Mouse (Mus musculus) forebrain, embryonic 14.5 days (tissue): Measurements from ENCODE around the gene Myh9. TPM values are rescaled to one million over a fixed set of nuclear protein-coding genes. Genes with fewer than 3 reads are reported as not detected.
A peak's percentile ranks its signal among the peaks of the same experiment; 100 is the strongest.

Source experiments
- ATAC-seq: fragments of 200-750 bp; cut with Nextera tagmentation; 2 replicates; pipeline ENCODE4 v1.8.0; 2017; ENCODE audit warnings: mild to moderate bottlenecking, moderate library complexity
- DNase-seq: peaks from one replicate; pipeline ENCODE4 v3.0.0-alpha.2; 2015; ENCODE audit warnings: low spot score
- H3K27ac ChIP-seq: fragments of 300-500 bp; sonication (generic); 2 replicates; pipeline ENCODE4 v1.5.1; 2014; ENCODE audit warnings: low read depth, mild to moderate bottlenecking, control low read depth, low read length, moderate library complexity
- H3K27me3 ChIP-seq: fragments of 300-500 bp; sonication (generic); replicated peaks from 2 replicates; pipeline ENCODE4 v1.6.1; 2014; ENCODE audit warnings: low read length, control low read depth, mixed read lengths; ENCODE audit not compliant: control insufficient read depth, insufficient read depth
- H3K36me3 ChIP-seq: fragments of 300-500 bp; sonication (generic); 2 replicates; pipeline ENCODE4 v1.6.1; 2014; ENCODE audit warnings: low read length, control low read depth; ENCODE audit not compliant: control insufficient read depth, insufficient read depth
- H3K4me1 ChIP-seq: fragments of 300-500 bp; sonication (generic); 2 replicates; pipeline ENCODE4 v1.6.1; 2014; ENCODE audit warnings: antibody characterized with exemption, low read length, control low read depth; ENCODE audit not compliant: control insufficient read depth, insufficient read depth
- H3K4me2 ChIP-seq: fragments of 300-500 bp; sonication (generic); 2 replicates; pipeline ENCODE4 v1.6.1; 2014; ENCODE audit warnings: mild to moderate bottlenecking, control low read depth, low read length
- H3K4me3 ChIP-seq: fragments of 300-500 bp; sonication (generic); 2 replicates; pipeline ENCODE4 v1.5.1; 2014; ENCODE audit warnings: low read depth, low read length, control low read depth
- H3K9ac ChIP-seq: fragments of 300-500 bp; sonication (generic); 2 replicates; pipeline ENCODE4 v1.6.1; 2014; ENCODE audit warnings: mild to moderate bottlenecking, low read length, control low read depth, moderate library complexity
- H3K9me3 ChIP-seq: fragments of 300-500 bp; sonication (generic); replicated peaks from 2 replicates; pipeline ENCODE4 v1.6.1; 2016; ENCODE audit warnings: low read length, control low read depth, mixed read lengths; ENCODE audit not compliant: control insufficient read depth
- WGBS: fragments of 180-500 bp; shearing (Covaris S2); extraction: QIAGEN DNeasy Blood & Tissue Kit; methylation state at CpG from one replicate; pipeline ENCODE4 v1.1.7; 2014; 5-methylcytosine and 5-hydroxymethylcytosine counted together
- polyA plus RNA-seq: library from polyadenylated mRNA; unstranded; fragments of >200 nt; fragmentation: Nextera tagmentation; extraction: Ambion mirVana; gene quantifications from 2 replicates; pipeline ENCODE4 v1.2.1, GENCODE M21; 2014

The Myh9 gene
- polyA plus RNA-seq, 1 experiment from 2014 or later, result 10.8 TPM

- H3K36me3 ChIP-seq, result no peaks in the 10 kb centered on the region
- ATAC-seq (no peak), DNase-seq (no peak)
- no peak overlapping the region for H3K4me3 ChIP-seq
- peaks cover 6% of the 10 kb centered on the region; the same call in 1 of the 2 replicates for H3K4me1 ChIP-seq
- no peak overlapping the region for H3K27ac ChIP-seq
- no peak overlapping the region for H3K4me2 ChIP-seq
- no peaks in the 10 kb centered on the region for H3K27me3 ChIP-seq
- 80% methylated on average over 3 of the region's 3 CpGs for WGBS
- H3K9me3 ChIP-seq, result no peaks in the 10 kb centered on the region
- no peak overlapping the region for H3K9ac ChIP-seq
Measured at GRCm38 (mm10) chr15:77820480-77821163, 21.4 kb downstream of the Myh9 start.

GRCm38 (mm10) chr15:77819894-77820387, 22.0 kb downstream of the Myh9 start:
- Histone ChIP-seq H3K4me3 (no peak overlapping the region), H3K9ac (0 out of 2 replicates have a peak overlapping the region, but pooled peaks have one; percentile 3), H3K36me3 (no peaks in the 10 kb centered on the region), H3K27ac (no peak overlapping the region), H3K4me2 (no peak overlapping the region), H3K27me3 (no peaks in the 10 kb centered on the region), H3K4me1 (peaks cover 9% of the 10 kb centered on the region; the same call in 1 of the 2 replicates), H3K9me3 (no peaks in the 10 kb centered on the region)
- no peak for ATAC-seq
- DNase-seq, result no peak
- WGBS, result 69% methylated on average over 10 of the region's 10 CpGs

DNA sequence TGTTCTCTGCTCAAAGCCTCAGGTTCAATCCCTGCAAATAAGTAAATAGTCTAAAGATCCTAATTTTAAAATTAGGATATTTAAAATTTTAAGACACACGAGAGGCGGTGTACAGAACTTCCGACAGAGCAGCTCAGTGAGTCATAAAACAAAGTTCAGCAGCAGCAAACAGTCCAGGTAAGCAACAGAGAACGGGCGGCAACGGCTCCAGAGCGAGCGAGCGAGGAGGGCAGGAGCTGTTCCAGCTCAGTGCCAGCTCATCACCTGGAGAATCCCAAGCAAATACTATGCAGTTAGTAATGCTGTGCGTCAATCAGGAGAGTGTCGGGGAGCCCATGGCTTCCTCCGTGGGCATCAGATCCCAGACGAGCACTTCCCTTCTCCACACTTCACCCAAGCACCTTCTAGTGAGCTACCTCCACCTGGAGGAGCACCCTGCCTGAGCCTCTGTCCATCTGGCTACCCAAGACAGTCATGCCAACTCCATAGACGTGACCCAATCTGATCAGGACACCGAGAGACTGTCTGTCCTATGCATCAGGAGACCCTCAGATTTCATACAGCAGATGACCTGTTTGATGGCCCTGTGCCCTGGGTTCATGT, 23.3 kb downstream of the Myh9 start:
- no peaks in the 10 kb centered on the region for H3K27me3 ChIP-seq
- WGBS, result 85% methylated on average over 15 of the region's 15 CpGs
- no peak overlapping the region for H3K4me3 ChIP-seq
- no peak overlapping the region for H3K4me2 ChIP-seq
- no peaks in the 10 kb centered on the region for H3K9me3 ChIP-seq
- no peak overlapping the region for H3K9ac ChIP-seq
- H3K36me3 ChIP-seq, result no peaks in the 10 kb centered on the region
- peaks cover 9% of the 10 kb centered on the region; the same call in 1 of the 2 replicates for H3K4me1 ChIP-seq
- DNase-seq, result no peak
- ATAC-seq, result no peak
- H3K27ac ChIP-seq, result no peak overlapping the region

GRCm38 (mm10) chr15:77817417-77817816, 24.6 kb downstream of the Myh9 start:
- Histone ChIP-seq H3K9ac (peak overlapping the region; percentile 33; the same call in 1 of the 2 replicates), H3K27me3 (no peaks in the 10 kb centered on the region), H3K4me3 (no peak overlapping the region), H3K27ac (no peak overlapping the region), H3K4me2 (no peak overlapping the region), H3K4me1 (peaks cover 9% of the 10 kb centered on the region; the same call in 1 of the 2 replicates), H3K9me3 (no peaks in the 10 kb centered on the region), H3K36me3 (peaks cover 5% of the 10 kb centered on the region)
- WGBS, result 64% methylated on average over 7 of the region's 7 CpGs
- no peak for ATAC-seq
- DNase-seq, result no peak

DNA sequence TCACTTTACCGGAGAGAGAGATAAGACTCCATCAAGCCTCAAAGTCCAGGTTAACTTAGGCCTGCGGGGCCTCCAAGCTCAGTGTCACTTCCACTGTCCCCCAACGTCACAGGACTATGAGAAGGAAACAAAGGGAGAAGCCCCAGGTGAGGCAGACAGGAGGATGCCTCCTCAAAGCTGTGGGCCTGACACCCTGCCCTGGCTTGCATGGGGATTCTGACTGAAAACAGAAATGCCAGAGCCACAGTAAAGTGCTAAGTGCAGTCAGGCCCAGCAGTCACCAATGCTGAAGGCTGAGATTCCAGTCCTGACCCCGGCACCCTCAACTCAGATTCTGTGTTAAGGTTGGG, 25.4 kb downstream of the Myh9 start:
- Histone ChIP-seq H3K9me3 (no peaks in the 10 kb centered on the region), H3K4me3 (no peak overlapping the region), H3K27me3 (no peaks in the 10 kb centered on the region), H3K4me2 (no peak overlapping the region), H3K4me1 (peaks cover 9% of the 10 kb centered on the region; the same call in 1 of the 2 replicates), H3K9ac (no peak overlapping the region), H3K36me3 (peaks cover 11% of the 10 kb centered on the region), H3K27ac (no peak overlapping the region)
- DNase-seq (no peak), ATAC-seq (no peak)
- 84% methylated on average over 4 of the region's 4 CpGs for WGBS

GRCm38 (mm10) chr15:77815867-77816600, 25.9 kb downstream of the Myh9 start:
- Histone ChIP-seq H3K4me2 (no peak overlapping the region), H3K4me3 (no peak overlapping the region), H3K27me3 (no peaks in the 10 kb centered on the region), H3K9ac (0 out of 2 replicates have a peak overlapping the region, but pooled peaks have one; percentile 17), H3K4me1 (peaks cover 7% of the 10 kb centered on the region; the same call in 1 of the 2 replicates), H3K27ac (no peak overlapping the region; the same call in 1 of the 2 replicates), H3K36me3 (peaks cover 12% of the 10 kb centered on the region), H3K9me3 (no peaks in the 10 kb centered on the region)
- ATAC-seq (no peak), DNase-seq (peak; percentile 39)
- WGBS, result 72% methylated on average over 17 of the region's 17 CpGs

GRCm38 (mm10) chr15:77813639-77814375, 28.2 kb downstream of the Myh9 start:
- H3K4me3 ChIP-seq, result no peak overlapping the region
- ATAC-seq (no peak), DNase-seq (no peak)
- H3K36me3 ChIP-seq, result peaks cover 15% of the 10 kb centered on the region
- no peaks in the 10 kb centered on the region for H3K27me3 ChIP-seq
- no peak overlapping the region for H3K4me2 ChIP-seq
- peaks cover 10% of the 10 kb centered on the region; the same call in 1 of the 2 replicates for H3K4me1 ChIP-seq
- no peak overlapping the region for H3K27ac ChIP-seq
- no peak overlapping the region for H3K9ac ChIP-seq
- WGBS, result 82% methylated on average over 6 of the region's 6 CpGs
- no peaks in the 10 kb centered on the region for H3K9me3 ChIP-seq

- peaks cover 18% of the 10 kb centered on the region for H3K36me3 ChIP-seq
- DNase-seq (no peak), ATAC-seq (no peak)
- H3K27ac ChIP-seq, result no peak overlapping the region
- H3K4me3 ChIP-seq, result no peak overlapping the region
- H3K27me3 ChIP-seq, result no peaks in the 10 kb centered on the region
- WGBS, result 96% methylated on average over 10 of the region's 10 CpGs
- peaks cover 8% of the 10 kb centered on the region; the same call in 1 of the 2 replicates for H3K4me1 ChIP-seq
- no peak overlapping the region for H3K9ac ChIP-seq
- no peak overlapping the region for H3K4me2 ChIP-seq
- H3K9me3 ChIP-seq, result no peaks in the 10 kb centered on the region
Measured at GRCm38 (mm10) chr15:77812578-77812977, 29.4 kb downstream of the Myh9 start.
